Mouse (Mus musculus) MEL (cell line): ENCODE data around the gene Naa50. TPM values are rescaled to one million over a fixed set of nuclear protein-coding genes. Genes with fewer than 3 reads are reported as not detected.

Experiments
- DNase-seq: peaks from one replicate; pipeline ENCODE4 v3.0.0; 2011; ENCODE audit warnings: low read depth, low spot score
- H3K27ac ChIP-seq: 2 replicates; pipeline ENCODE4 v1.5.1; 2012; ENCODE audit warnings: low read depth, mild to moderate bottlenecking, control low read depth, low read length, moderate library complexity; ENCODE audit not compliant: control insufficient read depth
- H3K27me3 ChIP-seq, 2 experiments: fragments of 150-350 bp in 1 of 2; sonication (generic) in 1 of 2; 2 replicates each; pipeline ENCODE4 v1.6.1; 2012; ENCODE audit warnings: low read length in 2 of 2, mild to moderate bottlenecking in 2 of 2, improper control_type of control experiment in 1 of 2, moderate library complexity in 1 of 2; ENCODE audit not compliant: insufficient read depth in 2 of 2, control insufficient read depth in 1 of 2
- H3K36me3 ChIP-seq, 2 experiments: 2 replicates each; pipeline ENCODE4 v1.6.1; 2012 to 2014; ENCODE audit warnings: low read length in 2 of 2, improper control_type of control experiment in 1 of 2, inconsistent platforms in 1 of 2, mild to moderate bottlenecking in 1 of 2; ENCODE audit not compliant: insufficient read depth in 2 of 2, control insufficient read depth in 1 of 2
- H3K4me1 ChIP-seq, 2 experiments: fragments of 150-350 bp in 1 of 2; sonication (generic) in 1 of 2; 2 replicates each; pipeline ENCODE4 v1.6.1; 2012; ENCODE audit warnings: low read length in 2 of 2, improper control_type of control experiment in 1 of 2, mild to moderate bottlenecking in 1 of 2; ENCODE audit not compliant: insufficient read depth in 2 of 2, control insufficient read depth in 1 of 2
- H3K4me3 ChIP-seq, 2 experiments: fragments of 150-350 bp in 1 of 2; sonication (generic) in 1 of 2; 2 replicates each; pipeline ENCODE4 v1.5.1; 2012; ENCODE audit warnings: low read depth in 2 of 2, low read length in 2 of 2, mild to moderate bottlenecking in 2 of 2, moderate library complexity in 2 of 2, control low read depth in 1 of 2, improper control_type of control experiment in 1 of 2; ENCODE audit not compliant: control insufficient read depth in 1 of 2, insufficient read depth in 1 of 2
- H3K79me2 ChIP-seq: 2 replicates; pipeline ENCODE4 v1.6.1; 2012; ENCODE audit warnings: mild to moderate bottlenecking, low read length, moderate library complexity; ENCODE audit not compliant: control insufficient read depth, poor library complexity, insufficient read depth
- H3K9ac ChIP-seq: 2 replicates; pipeline ENCODE4 v1.6.1; 2012; ENCODE audit warnings: low read depth, mild to moderate bottlenecking, control low read depth, low read length, moderate library complexity; ENCODE audit not compliant: control insufficient read depth, poor library complexity, severe bottlenecking
- H3K9me3 ChIP-seq: fragments of 150-350 bp; sonication (generic); replicated peaks from 2 replicates; pipeline ENCODE4 v1.6.1; 2012; ENCODE audit warnings: mild to moderate bottlenecking, low read length, improper control_type of control experiment, moderate library complexity; ENCODE audit not compliant: insufficient read depth
- E2F4 ChIP-seq: IDR thresholded peaks from 2 replicates; pipeline ENCODE4 v1.6.1; 2011; ENCODE audit warnings: low read depth, low read length, improper control_type of control experiment, borderline replicate concordance
- GABPA ChIP-seq: IDR thresholded peaks from 2 replicates; pipeline ENCODE4 v1.6.1; 2012; ENCODE audit warnings: low read depth, mild to moderate bottlenecking, inconsistent platforms, low read length, improper control_type of control experiment, moderate library complexity
- MAFK ChIP-seq: IDR thresholded peaks from 2 replicates; pipeline ENCODE4 v1.6.1; 2011; ENCODE audit warnings: low read depth, mild to moderate bottlenecking, low read length, improper control_type of control experiment, borderline replicate concordance
- MAX ChIP-seq: IDR thresholded peaks from 2 replicates; pipeline ENCODE4 v1.6.1; 2011; ENCODE audit warnings: low read length, improper control_type of control experiment
- MXI1 ChIP-seq: IDR thresholded peaks from 2 replicates; pipeline ENCODE4 v1.6.1; 2011; ENCODE audit warnings: mild to moderate bottlenecking, low read depth, low read length, improper control_type of control experiment
- MYB ChIP-seq: IDR thresholded peaks from 2 replicates; pipeline ENCODE4 v1.6.1; 2011; ENCODE audit warnings: mild to moderate bottlenecking, low read depth, low read length, improper control_type of control experiment
- MYC ChIP-seq: IDR thresholded peaks from 2 replicates; pipeline ENCODE4 v1.6.1; 2011; ENCODE audit warnings: low read depth, mild to moderate bottlenecking, low read length, improper control_type of control experiment, moderate library complexity
- NELFE ChIP-seq: IDR thresholded peaks from 2 replicates; pipeline ENCODE4 v1.6.1; 2011; ENCODE audit warnings: low read depth, low read length, improper control_type of control experiment
- NRF1 ChIP-seq: IDR thresholded peaks from 2 replicates; pipeline ENCODE4 v1.6.1; 2014; ENCODE audit warnings: low read depth, mild to moderate bottlenecking, inconsistent platforms, low read length, improper control_type of control experiment, moderate library complexity; ENCODE audit not compliant: poor library complexity, insufficient read depth, severe bottlenecking
- POLR2A ChIP-seq, 2 experiments: IDR thresholded peaks; 2 replicates each; pipeline ENCODE4 v1.6.1; 2011 to 2012; ENCODE audit warnings: low read length in 2 of 2, mild to moderate bottlenecking in 2 of 2, control low read depth in 1 of 2, improper control_type of control experiment in 1 of 2, low read depth in 1 of 2, moderate library complexity in 1 of 2; ENCODE audit not compliant: control insufficient read depth in 1 of 2, insufficient read depth in 1 of 2, poor library complexity in 1 of 2
- POLR2AphosphoS5 ChIP-seq: IDR thresholded peaks from 2 replicates; pipeline ENCODE4 v1.6.1; 2012; ENCODE audit warnings: low read depth, borderline replicate concordance, mild to moderate bottlenecking, inconsistent platforms, low read length, moderate library complexity, mixed read lengths
- RAD21 ChIP-seq: IDR thresholded peaks from 2 replicates; pipeline ENCODE4 v1.6.1; 2011; ENCODE audit warnings: mild to moderate bottlenecking, low read depth, low read length, improper control_type of control experiment
- RCOR1 ChIP-seq: IDR thresholded peaks from 2 replicates; pipeline ENCODE4 v1.6.1; 2012; ENCODE audit warnings: low read depth, mild to moderate bottlenecking, inconsistent platforms, low read length, improper control_type of control experiment
- SIN3A ChIP-seq: IDR thresholded peaks from 2 replicates; pipeline ENCODE4 v1.6.1; 2012; ENCODE audit warnings: low read length, improper control_type of control experiment, inconsistent platforms
- TAL1 ChIP-seq: IDR thresholded peaks from 2 replicates; pipeline ENCODE4 v1.6.1; 2012; ENCODE audit warnings: mild to moderate bottlenecking, inconsistent platforms, low read length, moderate library complexity, mixed read lengths
- UBTF ChIP-seq: IDR thresholded peaks from 2 replicates; pipeline ENCODE4 v1.6.1; 2012; ENCODE audit warnings: low read depth, mild to moderate bottlenecking, inconsistent platforms, low read length, improper control_type of control experiment, moderate library complexity, borderline replicate concordance; ENCODE audit not compliant: insufficient read depth
- ZKSCAN1 ChIP-seq: IDR thresholded peaks from 2 replicates; pipeline ENCODE4 v1.6.1; 2012; ENCODE audit warnings: low read depth, mild to moderate bottlenecking, inconsistent platforms, low read length, improper control_type of control experiment, moderate library complexity
- ZMIZ1 ChIP-seq: IDR thresholded peaks from 2 replicates; pipeline ENCODE4 v1.6.1; 2012; ENCODE audit warnings: low read depth, mild to moderate bottlenecking, inconsistent platforms, low read length, improper control_type of control experiment, moderate library complexity
- polyA plus RNA-seq, 2 experiments: library from polyadenylated mRNA; stranded (reverse) in 1 of 2; unstranded in 1 of 2; fragments of >175 nt in 1 of 2; fragments of >200 nt in 1 of 2; gene quantifications; 2 replicates each; pipeline versions ENCODE4 v1.2.1 to v1.2.4; 2012; ENCODE audit warnings: low replicate concordance in 2 of 2, low read depth in 1 of 2; ENCODE audit not compliant: insufficient read length in 2 of 2, insufficient read depth in 1 of 2, missing spikeins in 1 of 2
- total RNA-seq: library from RNA; depleted of rRNA; stranded (reverse); fragments of 300-350 nt; gene quantifications from 2 replicates; pipeline ENCODE4 v1.2.3, GENCODE M21; 2012

Gene Naa50
- total and polyA plus RNA-seq, 3 experiments: 52.1 to 204 (median 90.4) TPM

DNA sequence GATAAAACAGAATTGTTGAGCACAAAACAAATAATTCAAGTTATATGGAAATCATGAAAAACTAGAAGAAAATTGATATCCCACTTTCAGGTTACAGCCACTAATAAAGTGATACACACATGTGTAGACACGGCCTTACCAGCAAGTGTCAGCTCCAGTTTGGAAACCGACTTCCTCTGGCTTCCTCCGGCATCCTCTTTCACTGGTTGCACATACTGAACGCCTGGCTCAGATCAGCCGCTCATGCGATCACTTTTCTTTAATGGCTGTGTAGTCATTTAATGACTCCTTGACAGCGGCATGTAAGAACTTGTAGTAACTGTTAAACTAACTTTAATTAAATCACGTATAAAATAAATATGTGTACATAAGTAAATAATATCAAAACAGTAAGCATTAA lies 66.3 kb downstream of the Naa50 start:
- no peak overlapping the region for H3K4me3 ChIP-seq
- no peak overlapping the region for H3K27ac ChIP-seq
- DNase-seq: no peak
- peaks cover 0 to 5% of the 10 kb centered on the region in 2 experiments; a peak in 2 of 4 replicates for H3K36me3 ChIP-seq
- TF ChIP-seq UBTF (no peak), RAD21 (no peak), TAL1 (no peak), MYC (no peak), GABPA (no peak), ZKSCAN1 (no peak), NRF1 (no peak), NELFE (no peak), MAX (no peak), MYB (no peak)
- H3K4me1 ChIP-seq: no peaks in the 10 kb centered on the region
- no peak overlapping the region for H3K9ac ChIP-seq
- H3K9me3 ChIP-seq: no peaks in the 10 kb centered on the region
- H3K27me3 ChIP-seq: no peaks in the 10 kb centered on the region
- H3K79me2 ChIP-seq: no peaks in the 10 kb centered on the region

DNA sequence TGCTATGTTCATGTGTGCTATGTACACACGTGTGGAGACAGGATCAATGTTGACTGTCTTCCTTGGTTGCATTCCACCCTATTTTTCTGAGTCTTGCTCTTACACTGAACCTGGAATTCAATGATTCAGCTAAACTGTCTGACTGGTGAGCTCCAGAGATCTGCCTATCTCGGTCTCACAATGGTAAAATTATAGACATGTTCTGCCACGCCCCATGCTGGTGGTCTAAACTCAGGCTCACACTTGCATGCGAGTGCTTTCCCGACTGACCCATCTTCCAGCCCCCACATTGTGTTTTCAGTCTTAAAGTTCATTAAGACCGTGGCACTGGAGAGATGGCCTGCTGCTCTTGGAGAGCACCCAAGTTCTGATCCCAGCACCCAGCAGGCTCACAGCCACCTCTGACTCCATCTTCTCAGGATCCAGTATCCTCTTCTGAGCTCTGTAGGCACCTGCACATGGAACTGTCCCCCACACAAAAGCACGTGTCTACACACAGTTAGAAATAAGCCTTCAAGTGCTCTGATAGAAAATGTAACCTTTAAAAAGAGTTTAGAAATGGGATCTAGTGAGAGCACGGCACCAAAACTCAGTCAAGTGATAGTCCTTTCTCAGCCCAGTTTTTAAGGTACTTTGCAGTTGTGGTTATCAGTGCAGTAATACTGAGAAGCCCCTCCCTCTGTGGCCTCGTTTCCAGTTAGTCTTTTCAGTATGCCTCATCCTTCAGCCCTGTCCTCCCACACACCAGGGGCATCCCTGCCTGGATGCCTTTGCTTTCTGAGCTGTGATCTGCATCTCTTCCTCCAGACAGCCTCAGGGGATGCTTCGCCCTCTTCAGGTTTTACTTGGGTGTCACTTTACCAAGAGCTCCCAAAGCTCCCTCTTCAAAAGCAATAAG lies 70.8 kb downstream of the Naa50 start:
- H3K36me3 ChIP-seq: peaks cover 0 to 6% of the 10 kb centered on the region in 2 experiments; a peak in 1 of 4 replicates
- no peaks in the 10 kb centered on the region for H3K4me1 ChIP-seq
- H3K27ac ChIP-seq: no peak overlapping the region
- no peak overlapping the region for H3K9ac ChIP-seq
- TF ChIP-seq ZMIZ1: no peak
- no peak for TF ChIP-seq MAFK
- H3K27me3 ChIP-seq: no peaks in the 10 kb centered on the region
- no peaks in the 10 kb centered on the region for H3K9me3 ChIP-seq
- H3K4me3 ChIP-seq: no peak overlapping the region
- DNase-seq: no peak
- H3K79me2 ChIP-seq: no peaks in the 10 kb centered on the region

DNA sequence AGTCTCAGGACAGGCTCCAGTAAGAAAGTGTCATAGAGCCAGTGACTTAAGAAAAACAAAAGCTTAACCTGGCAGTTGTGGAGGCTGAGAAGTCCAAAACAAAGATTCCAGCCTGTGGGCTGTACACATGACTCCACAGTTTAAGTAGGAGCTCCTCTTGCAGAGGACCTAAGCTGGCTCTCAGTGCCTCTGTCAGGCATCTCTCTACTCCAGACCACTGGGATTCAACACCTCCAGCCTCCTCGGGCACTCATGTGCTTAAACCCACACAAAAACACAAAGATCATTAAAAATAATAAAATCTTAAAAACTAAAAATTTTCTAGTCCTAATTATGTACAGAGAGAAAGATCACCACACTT lies 71.4 kb downstream of the Naa50 start:
- peaks cover 0 to 4% of the 10 kb centered on the region in 2 experiments; a peak in 1 of 4 replicates for H3K36me3 ChIP-seq
- TF ChIP-seq POLR2AphosphoS5: no peak
- no peak for TF ChIP-seq GABPA
- TF ChIP-seq SIN3A: no peak
- no peak for TF ChIP-seq POLR2A (IDR thresholded peaks at IDR 0.05; ENCODE audit: control insufficient read depth in 1 of 2, insufficient read depth in 1 of 2, low read depth in 1 of 2, low read length in 2 of 2, poor library complexity in 1 of 2)
- TF ChIP-seq ZKSCAN1: no peak
- TF ChIP-seq E2F4: no peak
- no peak for TF ChIP-seq MXI1
- TF ChIP-seq RCOR1: no peak

More for the DNA sequence above, 71.4 kb downstream of the Naa50 start:
- Histone ChIP-seq H3K4me3 (no peak overlapping the region), H3K4me1 (no peaks in the 10 kb centered on the region), H3K9ac (no peak overlapping the region), H3K27me3 (no peaks in the 10 kb centered on the region), H3K79me2 (no peaks in the 10 kb centered on the region), H3K27ac (no peak overlapping the region), H3K9me3 (no peaks in the 10 kb centered on the region)
- DNase-seq: no peak
